Mouse (Mus musculus) brain, embryonic 14.5 days (tissue): ENCODE results near the gene Vmn1r158. TPM values are rescaled to one million over a fixed set of nuclear protein-coding genes. Genes with fewer than 3 reads are reported as not detected.
"Not testable (repeated sequence)": the region's sequence is repeated elsewhere in the genome, so short reads cannot be mapped to it uniquely, and the experiment has no call there.

Experiments
- DNase-seq: peaks from one replicate; pipeline ENCODE4 v3.0.0-alpha.2; 2011; ENCODE audit warnings: low read depth
- polyA plus RNA-seq: library from polyadenylated mRNA; depleted of rRNA; stranded (reverse); fragments of >200 nt; gene quantifications from 2 replicates; pipeline ENCODE4 v1.2.3, GENCODE M21; 2012; rRNA removed

The Vmn1r158 gene
- polyA plus RNA-seq, result not detected in 2 replicates

DNA sequence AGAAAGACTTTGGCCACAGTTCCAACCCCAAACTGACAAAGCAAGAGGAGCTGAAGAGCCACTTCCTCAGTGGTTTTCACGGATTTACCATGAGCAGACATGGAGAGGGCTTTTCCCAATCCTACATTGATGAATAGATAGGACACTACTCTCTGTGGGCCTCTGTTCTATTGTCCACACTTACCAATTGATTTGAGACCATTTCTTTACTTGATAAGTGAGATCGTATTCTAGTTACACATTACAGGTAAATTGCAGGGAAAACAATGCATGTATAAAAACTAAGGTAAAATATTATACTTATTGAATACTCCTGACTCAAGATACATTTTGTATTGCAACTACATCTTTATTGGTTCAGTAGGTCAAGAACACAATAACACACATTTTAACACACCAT lies at the start of gene Vmn1r158:
TSS of gene Vmn1r158 (minus strand) at position 101 of the 400 bp plus-strand sequence.
- not testable (repeated sequence) for DNase-seq

DNA sequence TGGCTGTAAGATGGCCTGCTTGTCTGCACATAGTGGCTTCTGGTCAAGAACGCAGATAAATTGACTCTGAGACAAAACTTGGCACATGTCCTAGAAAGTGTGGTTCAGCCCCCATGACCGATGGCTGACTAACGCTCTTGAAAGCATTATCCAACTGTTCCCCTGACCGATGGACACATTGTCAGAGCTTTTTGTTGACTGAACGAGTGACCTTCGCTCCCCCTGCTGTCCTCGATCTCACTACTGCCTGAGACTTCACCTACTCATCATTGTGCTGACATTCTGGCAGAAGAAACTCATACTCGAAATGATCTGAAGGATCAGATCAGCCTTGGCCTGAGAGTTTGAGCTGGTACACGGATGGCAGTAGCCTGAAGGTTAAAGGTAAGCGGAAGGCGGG lies 14.6 kb downstream of the Vmn1r158 start:
- DNase-seq, result not testable (repeated sequence)

DNA sequence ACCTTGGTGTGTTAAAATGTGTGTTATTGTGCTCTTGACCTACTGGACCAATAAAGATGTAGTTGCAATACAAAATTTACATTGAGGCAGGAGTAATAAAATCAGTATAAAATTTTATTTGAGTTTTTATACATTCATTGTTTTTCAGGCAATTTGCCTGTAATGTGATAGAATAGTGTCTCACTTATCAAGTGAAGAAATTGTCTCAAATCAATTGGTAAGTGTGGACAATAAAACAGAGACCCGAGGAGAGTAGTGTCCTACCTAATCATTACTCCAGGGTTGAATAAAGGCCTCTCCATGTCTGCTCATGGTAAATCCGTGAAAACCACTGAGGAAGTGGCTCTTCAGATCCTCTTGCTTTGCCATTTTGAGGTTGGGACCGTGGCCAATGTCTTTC lies 29.2 kb downstream of the Vmn1r158 start, which contains the start of gene Vmn1r157:
TSS of gene Vmn1r157 (plus strand) at position 301 of the 400 bp plus-strand sequence.
- not testable (repeated sequence) for DNase-seq

Other genes with a start within 250 kb of the Vmn1r158 start
- gene Gm4201, start 225.4 kb downstream of the Vmn1r158 start, polyA plus RNA-seq, result not detected in 2 replicates
- gene Gm4565, start 202.7 kb downstream of the Vmn1r158 start, polyA plus RNA-seq, result not detected in 2 replicates
- not detected in 2 replicates for gene Vmn1r155, start 132.8 kb downstream of the Vmn1r158 start, polyA plus RNA-seq
- not detected in 2 replicates for gene Gm8693, start 98.5 kb downstream of the Vmn1r158 start, polyA plus RNA-seq
- gene Gm4567, start 71.1 kb downstream of the Vmn1r158 start, polyA plus RNA-seq, result not detected in 2 replicates
- not detected in 2 replicates for gene Vmn1r157, start 29.1 kb downstream of the Vmn1r158 start, polyA plus RNA-seq
- gene Vmn1r159, start 52.8 kb upstream of the Vmn1r158 start, polyA plus RNA-seq, result not detected in 2 replicates
- gene Vmn1r160, start 80.4 kb upstream of the Vmn1r158 start, polyA plus RNA-seq, result not detected in 2 replicates
- not detected in 2 replicates for gene Gm4214, start 193.9 kb upstream of the Vmn1r158 start, polyA plus RNA-seq
- not detected in 2 replicates for gene Gm4216, start 229.1 kb upstream of the Vmn1r158 start, polyA plus RNA-seq